Mouse (Mus musculus): ENCODE data around the gene Hectd4.
"Not testable (repeated sequence)": the region's sequence is repeated elsewhere in the genome, so short reads cannot be mapped to it uniquely, and the experiment has no call there.

The Hectd4 gene

GRCm38 (mm10) chr5:121343997-121344396 is 124.0 kb downstream of the Hectd4 start:
- DNase-seq (ENCODE audit: low spot score in 2 of 2): no peak

GRCm38 (mm10) chr5:121359229-121359628 is 139.2 kb downstream of the Hectd4 start:
- no peak for DNase-seq (ENCODE audit: low spot score in 2 of 2)

- DNase-seq (ENCODE audit: low spot score in 2 of 2): no peak
These were observed 141.7 kb downstream of the Hectd4 start for GRCm38 (mm10) chr5:121361696-121362095.

GRCm38 (mm10) chr5:121363441-121363840 is 143.4 kb downstream of the Hectd4 start:
- no peak for DNase-seq (ENCODE audit: low spot score in 2 of 2)

- no peak for DNase-seq (ENCODE audit: low spot score in 2 of 2)
These were observed 146.6 kb downstream of the Hectd4 start for GRCm38 (mm10) chr5:121366449-121367225.

- DNase-seq (ENCODE audit: low spot score in 2 of 2): no peak
These were observed 147.2 kb downstream of the Hectd4 start for GRCm38 (mm10) chr5:121367255-121367654.

GRCm38 (mm10) chr5:121371712-121372111 is 151.7 kb downstream of the Hectd4 start:
- DNase-seq (ENCODE audit: low spot score in 2 of 2): no peak

- DNase-seq (ENCODE audit: low spot score in 2 of 2): no peak
These were observed 154.8 kb downstream of the Hectd4 start for GRCm38 (mm10) chr5:121374790-121375189.

- not testable (repeated sequence) for DNase-seq (ENCODE audit: low spot score in 2 of 2)
These were observed 157.0 kb downstream of the Hectd4 start for GRCm38 (mm10) chr5:121376972-121377371.

GRCm38 (mm10) chr5:121378678-121379256 is 158.7 kb downstream of the Hectd4 start:
- DNase-seq (ENCODE audit: low spot score in 2 of 2): no peak

GRCm38 (mm10) chr5:121380692-121381091 is 160.7 kb downstream of the Hectd4 start:
- no peak for DNase-seq (ENCODE audit: low spot score in 2 of 2)

GRCm38 (mm10) chr5:121383857-121384756 is 164.1 kb downstream of the Hectd4 start:
- no peak for DNase-seq (ENCODE audit: low spot score in 2 of 2)

- DNase-seq (ENCODE audit: low spot score in 2 of 2): peak in 1 of 2 experiments; percentile 36
These were observed 164.9 kb downstream of the Hectd4 start for GRCm38 (mm10) chr5:121384757-121385460.

GRCm38 (mm10) chr5:121385461-121386119 is 165.6 kb downstream of the Hectd4 start, which contains the start of gene Trafd1:
TSS of gene Trafd1 (minus strand) at chr5:121385632.
- DNase-seq (ENCODE audit: low spot score in 2 of 2): peak; percentile 94 to 95

GRCm38 (mm10) chr5:121386120-121386909 is 166.3 kb downstream of the Hectd4 start:
- no peak for DNase-seq (ENCODE audit: low spot score in 2 of 2)

- peak in 1 of 2 experiments; percentile 42 for DNase-seq (ENCODE audit: low spot score in 2 of 2)
These were observed 167.1 kb downstream of the Hectd4 start for GRCm38 (mm10) chr5:121387126-121387525.

GRCm38 (mm10) chr5:121389106-121389505 is 169.1 kb downstream of the Hectd4 start:
- no peak for DNase-seq (ENCODE audit: low spot score in 2 of 2)

GRCm38 (mm10) chr5:121389691-121390090 is 169.7 kb downstream of the Hectd4 start:
- DNase-seq (ENCODE audit: low spot score in 2 of 2): no peak

GRCm38 (mm10) chr5:121392667-121393380 is 172.8 kb downstream of the Hectd4 start:
- DNase-seq (ENCODE audit: low spot score in 2 of 2): no peak

All from urinary bladder, postnatal 4 days (tissue).